Mouse (Mus musculus) cerebellum, adult 2 months (tissue): Measurements from ENCODE around the gene Fcer2a.

Experiments
- CTCF ChIP-seq: fragments of 200-500 bp; IDR thresholded peaks from 2 replicates; pipeline ENCODE4 v1.5.1; 2011; ENCODE audit warnings: low read depth, mild to moderate bottlenecking, control low read depth, low read length, moderate library complexity, borderline replicate concordance; ENCODE audit not compliant: insufficient read depth
- POLR2A ChIP-seq: fragments of 200-500 bp; IDR thresholded peaks from 2 replicates; pipeline ENCODE4 v1.6.1; 2011; ENCODE audit warnings: low read length, control low read depth, borderline replicate concordance; ENCODE audit not compliant: insufficient read depth

- TF ChIP-seq CTCF (no peak), POLR2A (no peak)
Observed at GRCm38 (mm10) chr8:3655526-3655925, 38.4 kb downstream of the Fcer2a start, which contains the start of gene Retn.
